Mouse (Mus musculus) lung, adult 18-20 months (tissue): ENCODE measurements around the gene Ahdc1.
"Not testable (repeated sequence)": the region's sequence is repeated elsewhere in the genome, so short reads cannot be mapped to it uniquely, and the experiment has no call there.

Source experiments
- DNase-seq, 2 experiments: peaks; one replicate each; pipeline ENCODE4 v3.0.0; 2022; ENCODE audit warnings: mixed read lengths in 2 of 2

Ahdc1 gene

DNA sequence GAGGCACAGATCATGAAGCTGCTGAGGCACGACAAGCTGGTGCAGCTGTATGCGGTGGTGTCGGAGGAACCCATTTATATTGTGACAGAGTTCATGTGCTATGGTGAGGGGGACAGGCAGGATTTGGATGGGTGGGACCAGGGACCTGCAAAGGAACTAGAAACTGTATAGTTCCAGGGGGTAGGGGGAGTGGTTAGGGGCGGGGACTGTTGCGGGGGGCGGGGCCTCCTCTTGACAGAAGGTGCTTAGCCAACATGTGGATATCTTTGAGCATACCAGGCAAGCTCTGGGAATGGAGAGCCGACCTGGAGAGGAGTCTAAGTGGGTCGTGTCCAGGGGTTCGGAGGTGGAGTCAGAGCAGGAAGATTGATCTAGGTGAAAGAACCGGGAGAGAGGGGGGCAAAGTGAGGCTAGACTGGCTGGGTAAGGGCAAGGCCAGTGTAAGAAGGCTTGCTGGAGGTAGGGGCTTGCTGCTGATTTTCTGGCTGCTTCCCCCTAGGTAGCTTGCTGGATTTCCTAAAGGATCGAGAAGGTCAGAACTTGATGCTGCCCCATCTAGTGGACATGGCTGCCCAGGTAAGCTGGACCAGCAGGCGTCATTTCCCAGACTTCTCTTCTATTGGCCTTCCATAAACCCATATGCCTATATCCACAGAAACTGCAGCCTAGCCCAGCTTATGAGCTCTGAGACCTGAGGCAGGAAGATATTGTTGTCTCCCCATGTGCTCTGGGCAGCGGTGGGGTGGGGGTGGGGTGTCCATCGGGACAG lies 13.4 kb upstream of the Ahdc1 start:
- no peak for DNase-seq

DNA sequence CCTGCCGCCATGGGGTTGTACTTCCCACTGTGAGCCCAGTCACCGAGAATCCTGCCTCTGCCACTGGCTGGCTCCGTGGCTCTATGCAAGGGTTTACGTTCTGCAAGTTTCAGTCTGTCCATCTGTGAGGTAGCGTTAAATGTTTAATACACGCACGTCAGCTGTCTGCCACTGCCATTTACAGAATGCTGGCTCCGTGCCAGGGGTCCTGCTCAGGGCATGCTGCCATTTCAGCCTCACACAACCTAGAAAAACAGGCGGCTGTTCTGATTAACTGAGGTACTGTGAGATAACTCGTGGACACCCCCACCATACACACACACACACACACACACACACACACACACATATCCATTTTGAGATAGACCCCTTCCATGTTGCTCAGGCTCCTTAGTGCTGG lies 8.2 kb upstream of the Ahdc1 start:
- DNase-seq = peak in 1 of 2 experiments; percentile 14

DNA sequence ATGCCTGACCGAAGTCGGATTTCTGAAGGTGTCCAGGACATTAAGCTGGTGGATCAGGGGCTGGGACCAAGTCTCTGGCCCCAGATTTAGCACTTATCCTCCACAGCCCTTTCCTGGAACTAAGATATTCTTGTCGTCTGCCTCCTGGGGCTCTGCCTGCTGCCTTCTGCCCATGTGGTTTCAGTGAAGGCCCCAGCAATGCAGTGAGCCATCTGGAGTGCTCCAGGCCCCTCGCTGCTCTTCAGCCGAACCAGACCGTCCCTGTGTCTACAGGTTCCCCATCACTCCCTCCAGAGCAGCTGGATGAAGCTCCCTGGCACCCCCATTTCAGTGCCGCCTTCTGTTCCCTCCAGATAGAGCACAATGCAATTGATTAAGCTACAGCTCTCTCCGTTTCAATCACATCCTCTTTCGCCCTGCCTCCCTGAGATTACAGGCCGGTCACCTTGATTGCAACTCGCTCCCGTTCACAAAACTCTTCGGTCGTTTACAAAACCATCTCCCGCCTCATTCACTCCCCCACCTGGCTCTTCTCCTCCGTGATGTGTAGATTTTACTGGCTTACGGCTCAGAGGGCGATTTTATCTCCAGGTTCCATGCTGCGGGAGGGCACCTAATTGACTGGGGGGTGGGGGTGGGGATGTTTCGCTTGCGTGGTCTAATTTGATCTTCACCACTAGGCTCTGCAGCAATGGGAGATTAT lies 7.6 kb upstream of the Ahdc1 start:
- no peak for DNase-seq

DNA sequence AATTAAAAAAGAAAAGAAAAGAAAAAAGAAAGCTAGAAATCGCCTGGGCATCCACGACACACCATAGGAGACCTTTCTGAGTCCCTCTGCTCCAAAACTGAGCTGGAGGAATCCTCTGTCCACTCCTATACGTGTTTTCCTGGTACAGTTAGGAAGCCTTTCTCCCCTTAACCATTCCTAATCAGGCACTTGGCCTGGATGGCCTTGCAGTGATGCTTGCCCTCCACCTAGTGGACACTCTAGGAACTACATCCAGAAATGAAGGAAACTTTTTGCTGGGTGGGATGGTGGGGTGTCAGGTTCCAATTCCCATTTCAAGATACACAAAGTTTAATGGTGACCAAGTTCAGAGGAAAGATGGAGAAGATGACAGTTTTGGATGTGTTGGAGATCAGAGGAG lies 5.8 kb upstream of the Ahdc1 start:
- DNase-seq = peak; percentile 55 to 74

- DNase-seq = not testable (repeated sequence)
Observed at GRCm38 (mm10) chr4:133005885-133006451, 5.1 kb upstream of the Ahdc1 start.

DNA sequence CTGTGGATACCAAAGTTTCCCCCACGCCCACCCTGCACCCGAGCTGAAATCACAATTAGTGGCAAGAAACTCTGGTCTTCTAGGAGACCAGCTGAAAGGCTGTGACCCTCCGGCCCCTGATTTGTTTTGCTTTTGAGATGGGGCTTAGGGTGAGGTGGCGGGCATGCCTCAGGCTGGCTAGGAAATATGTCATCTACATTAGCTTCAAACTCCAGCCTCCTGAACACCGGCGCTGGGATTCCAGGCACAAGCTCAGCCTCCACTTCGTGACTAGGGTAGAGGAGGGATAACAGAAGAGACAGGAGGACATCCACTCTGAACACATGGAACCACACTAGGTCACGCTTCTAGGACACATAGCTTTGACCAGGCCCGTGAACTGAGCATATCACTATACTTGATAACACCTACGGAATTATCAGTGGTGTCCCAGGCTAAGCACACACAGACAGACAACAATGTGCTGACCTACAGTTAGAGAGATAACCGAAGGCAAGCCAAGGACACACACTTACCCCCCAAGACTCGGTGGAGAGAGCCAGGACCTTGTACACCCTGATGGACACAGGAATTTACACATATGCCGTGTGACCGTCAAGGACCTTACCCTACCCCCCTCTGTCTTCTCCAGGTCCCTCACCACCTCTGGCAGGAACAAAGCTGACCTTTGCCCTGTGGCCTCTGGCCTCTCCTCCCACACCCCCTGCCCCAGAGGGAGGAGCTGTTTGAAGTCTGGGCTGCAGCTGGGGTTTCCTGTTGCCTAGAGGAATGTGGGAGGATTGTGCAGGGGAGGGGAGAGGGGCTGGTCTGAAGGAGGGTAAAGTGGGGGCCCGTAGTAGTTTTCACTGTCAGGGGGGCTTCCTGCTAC lies 3.3 kb upstream of the Ahdc1 start:
- DNase-seq = no peak

GRCm38 (mm10) chr4:133009131-133009530 lies 1.9 kb upstream of the Ahdc1 start:
- DNase-seq = peak in 1 of 2 experiments; percentile 65

GRCm38 (mm10) chr4:133009676-133010075 lies 1.4 kb upstream of the Ahdc1 start:
- no peak for DNase-seq

DNA sequence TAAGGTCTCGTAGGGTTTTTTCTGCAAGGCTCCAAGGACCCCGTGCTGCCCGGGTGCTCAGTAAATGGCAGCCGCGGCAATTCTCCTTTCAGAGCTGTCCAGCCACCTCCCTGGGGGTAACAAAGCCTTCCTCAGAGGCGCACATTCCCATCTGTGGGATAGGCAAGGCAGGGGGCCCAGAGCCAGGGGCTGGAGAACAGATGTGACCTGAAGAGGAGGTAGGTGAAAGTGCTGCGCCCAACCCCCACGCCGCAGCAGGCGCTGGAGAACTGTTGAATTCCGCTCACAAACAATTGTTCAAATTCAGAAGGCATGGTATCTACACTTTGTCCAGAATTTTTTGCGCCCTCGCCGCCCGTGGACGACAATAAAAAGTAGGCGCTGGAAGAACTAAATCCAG lies 449 bp upstream of the Ahdc1 start:
- no peak for DNase-seq

DNA sequence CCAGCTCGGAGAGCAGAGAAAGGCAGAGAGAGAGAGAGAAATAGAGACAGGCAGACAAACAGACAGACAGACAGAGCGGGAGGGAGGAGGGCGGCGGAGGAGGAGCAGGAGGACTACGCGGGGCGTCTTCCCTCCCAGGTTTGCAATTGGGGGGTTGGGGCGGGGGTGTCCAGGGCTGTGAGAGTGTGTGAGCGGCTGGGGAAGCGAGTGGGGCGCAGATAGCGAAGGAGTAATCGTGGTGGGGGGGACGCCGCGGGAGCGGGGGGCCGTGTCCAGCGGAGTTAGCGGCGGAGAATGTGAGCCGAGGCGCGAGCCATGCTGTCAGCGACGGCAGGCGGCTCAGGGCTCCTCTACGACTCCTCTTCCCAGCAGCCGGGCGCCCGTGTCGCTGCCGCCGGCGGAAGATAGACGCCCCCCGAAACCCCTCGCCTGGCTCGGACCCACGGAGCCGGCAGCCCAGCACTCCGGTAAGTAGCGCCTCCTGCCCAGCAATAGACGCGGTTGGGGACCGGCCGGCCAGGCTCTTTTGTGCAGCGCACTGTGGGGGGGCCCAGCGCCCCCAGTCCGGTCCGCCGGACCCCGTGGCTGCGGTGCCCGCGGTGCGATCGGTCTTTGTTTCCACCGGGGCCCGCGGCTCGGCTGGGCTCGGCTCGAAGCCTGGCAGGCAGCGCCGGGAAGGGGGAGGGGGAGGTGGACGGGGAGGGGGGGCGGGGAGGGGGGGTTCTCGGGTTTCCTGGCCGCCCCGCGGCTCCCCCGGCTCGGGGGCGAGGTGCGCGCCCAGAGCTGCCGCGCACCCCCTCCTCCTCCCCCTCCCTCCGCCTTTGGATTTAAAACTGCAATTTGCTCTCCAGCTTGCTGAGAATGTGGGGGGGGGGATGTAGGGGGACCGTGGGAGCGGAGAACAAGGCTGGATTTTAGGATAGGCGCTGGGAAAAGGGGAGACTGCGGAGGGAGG lies 1.0 kb downstream of the Ahdc1 start:
- peak in 1 of 2 experiments; percentile 41 for DNase-seq

GRCm38 (mm10) chr4:133012776-133013265 lies 1.8 kb downstream of the Ahdc1 start:
- no peak for DNase-seq

DNA sequence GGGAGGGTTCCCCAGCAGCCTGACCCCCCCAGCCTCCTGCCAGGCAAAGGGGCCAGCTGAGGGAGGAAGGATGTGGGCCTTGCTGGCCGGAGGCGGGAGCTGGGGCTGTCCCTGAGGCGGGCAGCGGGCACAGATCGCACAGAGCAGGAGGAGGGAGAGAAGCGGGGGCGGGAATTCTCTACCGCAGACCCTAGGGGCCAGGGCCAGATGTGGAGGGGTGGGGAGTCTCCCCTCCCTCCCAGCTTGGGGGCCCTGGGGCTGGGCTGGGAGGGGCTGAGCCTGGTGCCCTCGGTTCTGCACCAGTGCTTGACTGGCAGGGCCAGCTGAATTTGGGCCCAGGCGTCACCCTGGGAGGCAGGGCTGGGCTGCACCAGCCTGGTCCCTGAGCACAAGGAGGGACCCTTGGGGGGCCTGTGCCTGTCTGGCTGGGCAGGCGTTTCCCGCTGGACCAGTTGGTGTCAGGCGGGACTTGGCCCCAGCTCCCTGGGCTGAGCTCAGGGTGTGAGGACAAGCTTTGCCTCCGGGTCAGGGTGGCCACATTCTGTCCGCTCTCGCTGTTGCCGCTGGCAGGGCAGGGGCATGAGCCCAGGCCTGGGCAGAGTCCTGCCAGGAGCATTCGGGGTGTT lies 2.3 kb downstream of the Ahdc1 start:
- peak; percentile 50 to 58 for DNase-seq

DNA sequence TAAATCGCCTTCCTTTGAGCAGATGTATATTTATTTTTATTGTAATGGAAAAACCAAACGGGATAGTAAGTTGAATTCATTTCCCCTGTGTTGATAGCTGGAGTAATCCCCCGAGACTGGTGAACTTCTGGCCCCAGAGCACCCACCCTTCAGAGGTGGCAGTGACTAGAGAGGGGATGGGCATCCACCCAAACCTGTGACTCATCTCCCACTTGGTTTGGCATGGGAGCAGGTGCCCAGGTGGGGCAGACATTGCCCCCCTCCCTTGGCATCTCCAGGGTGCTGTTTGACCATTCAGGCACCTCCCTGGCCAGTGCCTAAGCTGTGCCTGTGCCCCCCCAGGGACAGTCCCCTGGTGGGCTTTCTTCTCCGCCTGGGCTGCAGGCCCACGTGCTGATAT lies 3.0 kb downstream of the Ahdc1 start:
- no peak for DNase-seq

DNA sequence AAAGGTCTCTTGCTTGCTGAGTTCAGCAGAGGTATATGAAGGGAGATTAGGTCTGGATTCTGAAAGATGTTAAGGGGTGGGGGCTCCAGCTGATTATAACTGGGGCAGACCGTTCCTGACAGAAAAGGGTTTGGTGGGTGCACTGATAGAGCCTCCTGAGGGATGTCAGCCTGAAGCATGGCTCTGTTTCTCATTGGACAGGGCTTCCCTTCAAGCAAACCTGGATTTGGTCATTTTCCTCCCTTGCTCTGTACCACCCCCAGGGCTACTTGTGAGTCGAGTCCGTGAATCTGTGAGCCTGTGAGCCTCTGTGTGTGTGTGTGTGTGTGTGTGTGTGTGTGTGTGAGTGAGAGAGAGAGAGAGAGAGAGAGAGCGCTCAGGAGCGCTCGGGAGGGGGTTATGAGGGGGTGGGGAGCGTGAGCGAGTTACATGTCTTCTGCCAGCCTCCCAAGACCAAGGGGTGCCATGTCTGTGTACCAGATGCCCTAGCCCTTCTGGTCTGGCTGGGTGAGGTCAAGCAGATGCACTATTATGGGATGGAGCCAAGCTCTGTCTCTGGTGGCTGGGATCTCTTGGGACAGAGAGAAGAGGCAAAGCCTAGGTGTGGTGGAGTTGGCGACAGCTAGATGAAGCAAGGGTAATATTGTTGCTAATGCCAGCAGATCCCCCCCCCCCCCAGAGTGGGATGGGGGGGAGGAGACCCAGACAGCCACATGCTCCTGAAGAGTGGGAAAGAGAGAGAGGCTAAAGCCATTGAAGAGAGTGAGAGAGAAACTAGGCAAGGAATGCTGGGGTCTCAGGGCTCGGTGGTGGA lies 4.0 kb downstream of the Ahdc1 start:
- no peak for DNase-seq

- DNase-seq = no peak
Observed at GRCm38 (mm10) chr4:133015710-133016651, 4.9 kb downstream of the Ahdc1 start.

DNA sequence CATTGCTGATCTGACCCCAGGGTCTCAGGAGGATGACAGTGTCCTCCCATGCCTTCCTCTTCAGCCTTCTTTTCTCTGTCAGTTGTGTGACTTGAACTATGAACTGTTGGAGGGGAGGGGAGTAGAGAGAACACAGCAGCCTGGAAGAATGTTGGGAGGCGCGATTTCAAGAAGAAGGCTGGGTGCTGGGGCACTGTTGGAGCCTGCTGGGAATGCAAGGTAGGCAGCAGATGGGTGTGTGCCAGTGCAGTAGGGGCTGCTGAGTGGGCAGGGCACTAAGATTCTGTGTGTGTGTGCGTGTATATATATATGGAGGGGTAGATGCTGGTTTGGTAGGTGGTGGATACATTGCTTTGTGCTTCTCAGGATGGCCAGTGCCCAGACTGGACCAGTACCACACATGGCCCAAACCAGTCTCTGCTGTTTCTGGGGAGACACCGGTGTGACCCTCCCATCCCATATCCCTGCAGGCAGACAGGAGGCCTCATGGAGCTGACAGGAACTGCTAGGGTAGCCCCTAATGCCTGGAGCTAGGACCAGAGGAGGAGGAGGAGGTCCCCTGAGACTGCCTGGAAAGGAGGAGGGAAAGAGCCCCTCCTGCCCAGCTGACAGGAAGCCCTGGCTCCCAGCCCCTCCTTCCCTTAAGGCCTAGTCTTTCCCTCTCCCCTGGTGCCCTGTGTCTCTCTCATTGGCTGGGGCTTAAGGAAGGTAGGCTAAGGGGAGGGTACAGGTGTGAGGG lies 5.8 kb downstream of the Ahdc1 start:
- no peak for DNase-seq

GRCm38 (mm10) chr4:133017597-133018262 lies 6.7 kb downstream of the Ahdc1 start:
- no peak for DNase-seq
